Mouse (Mus musculus) forebrain, embryonic 16.5 days (tissue): ENCODE data around the gene Adprhl1. TPM values are rescaled to one million over a fixed set of nuclear protein-coding genes. Genes with fewer than 3 reads are reported as not detected.
A peak's percentile ranks its signal among the peaks of the same experiment; 100 is the strongest.

Experiments used
- ATAC-seq: fragments of 200-750 bp; cut with Nextera tagmentation; 2 replicates; pipeline ENCODE4 v1.8.0; 2017; ENCODE audit warnings: mild to moderate bottlenecking, moderate library complexity
- H3K27ac ChIP-seq: fragments of 300-500 bp; sonication (generic); 2 replicates; pipeline ENCODE4 v1.5.1; 2014; ENCODE audit warnings: low read length, control low read depth
- H3K27me3 ChIP-seq: fragments of 300-500 bp; sonication (generic); replicated peaks from 2 replicates; pipeline ENCODE4 v1.6.1; 2014; ENCODE audit warnings: low read length; ENCODE audit not compliant: control insufficient read depth, insufficient read depth
- H3K36me3 ChIP-seq: fragments of 300-500 bp; sonication (generic); 2 replicates; pipeline ENCODE4 v1.6.1; 2014; ENCODE audit not compliant: control insufficient read depth, insufficient read depth
- H3K4me1 ChIP-seq: fragments of 300-500 bp; sonication (generic); replicated peaks from 2 replicates; pipeline ENCODE4 v1.6.1; 2014; ENCODE audit warnings: low read length; ENCODE audit not compliant: control insufficient read depth, insufficient read depth
- H3K4me2 ChIP-seq: fragments of 300-500 bp; sonication (generic); 2 replicates; pipeline ENCODE4 v1.6.1; 2014; ENCODE audit warnings: mild to moderate bottlenecking, low read length, control low read depth
- H3K4me3 ChIP-seq: fragments of 300-500 bp; sonication (generic); replicated peaks from 2 replicates; pipeline ENCODE4 v1.5.1; 2014; ENCODE audit warnings: mild to moderate bottlenecking, low read length, control low read depth
- H3K9ac ChIP-seq: fragments of 300-500 bp; sonication (generic); replicated peaks from 2 replicates; pipeline ENCODE4 v1.6.1; 2014; ENCODE audit warnings: low read depth, low read length, control low read depth
- H3K9me3 ChIP-seq: fragments of 300-500 bp; sonication (generic); 2 replicates; pipeline ENCODE4 v1.6.1; 2016; ENCODE audit warnings: low read length; ENCODE audit not compliant: control insufficient read depth
- WGBS: fragments of 180-500 bp; shearing (Covaris S2); extraction: QIAGEN DNeasy Blood & Tissue Kit; methylation state at CpG from one replicate; pipeline ENCODE4 v1.1.7; 2014; 5-methylcytosine and 5-hydroxymethylcytosine counted together
- polyA plus RNA-seq: library from polyadenylated mRNA; unstranded; fragments of >200 nt; fragmentation: Nextera tagmentation; extraction: Ambion mirVana; gene quantifications from 2 replicates; pipeline ENCODE4 v1.2.1, GENCODE M21; 2015

Adprhl1 gene
- polyA plus RNA-seq, result not detected in 2 replicates

DNA sequence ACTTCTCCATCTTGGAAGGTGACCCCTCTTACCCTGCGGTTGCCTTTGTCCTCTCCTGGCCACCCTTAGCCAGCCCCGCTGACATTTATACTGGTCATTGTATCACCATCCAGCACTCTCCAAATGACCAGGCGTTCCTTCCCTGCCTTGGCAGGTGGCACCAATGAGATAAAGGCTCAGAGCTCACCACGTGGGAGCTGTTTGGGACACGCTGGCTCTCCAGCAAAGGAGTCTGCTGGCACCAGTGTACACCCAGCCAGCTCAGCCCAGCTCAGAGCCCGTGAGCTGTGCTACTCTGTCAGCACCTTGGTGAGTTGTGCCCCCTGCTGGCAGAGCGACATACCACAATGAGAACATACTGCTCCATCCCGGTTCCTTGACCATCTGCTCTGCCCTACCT, at the start of gene Adprhl1:
Adprhl1 (minus strand) TSS at position 144 of the 400 bp plus-strand sequence.
- Histone ChIP-seq H3K36me3 (peaks cover 10% of the 10 kb centered on the region), H3K27me3 (no peaks in the 10 kb centered on the region), H3K4me3 (no peak within 1 kb of the TSS), H3K9ac (no peak within 1 kb of the TSS), H3K9me3 (no peaks in the 10 kb centered on the region), H3K4me2 (no peak within 1 kb of the TSS), H3K4me1 (no peaks in the 10 kb centered on the region), H3K27ac (no peak within 1 kb of the TSS)
- peak; percentile 63 for ATAC-seq
- 35% methylated on average over 8 of the region's 8 CpGs for WGBS

DNA sequence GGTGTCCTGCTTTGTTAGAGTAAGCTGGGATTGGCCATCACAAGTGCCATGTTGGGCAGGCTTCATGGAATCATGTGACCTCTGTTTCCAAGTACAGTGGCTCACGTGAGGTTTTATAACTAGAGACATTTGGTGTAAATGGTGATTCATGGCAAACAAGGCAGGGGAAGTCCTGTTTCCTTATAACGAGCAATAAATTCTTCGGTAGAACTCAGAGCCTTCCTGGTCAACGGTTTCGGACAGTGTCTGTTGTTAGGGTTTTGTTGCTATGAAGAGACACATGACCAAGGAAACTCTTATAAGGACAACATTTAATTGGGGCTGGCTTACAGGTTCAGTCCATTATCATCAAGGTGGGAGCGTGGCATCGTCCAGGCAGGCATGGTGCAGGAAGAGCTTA, 47.1 kb upstream of the Adprhl1 start:
- H3K27me3 ChIP-seq, result no peaks in the 10 kb centered on the region
- ATAC-seq, result no peak

DNA sequence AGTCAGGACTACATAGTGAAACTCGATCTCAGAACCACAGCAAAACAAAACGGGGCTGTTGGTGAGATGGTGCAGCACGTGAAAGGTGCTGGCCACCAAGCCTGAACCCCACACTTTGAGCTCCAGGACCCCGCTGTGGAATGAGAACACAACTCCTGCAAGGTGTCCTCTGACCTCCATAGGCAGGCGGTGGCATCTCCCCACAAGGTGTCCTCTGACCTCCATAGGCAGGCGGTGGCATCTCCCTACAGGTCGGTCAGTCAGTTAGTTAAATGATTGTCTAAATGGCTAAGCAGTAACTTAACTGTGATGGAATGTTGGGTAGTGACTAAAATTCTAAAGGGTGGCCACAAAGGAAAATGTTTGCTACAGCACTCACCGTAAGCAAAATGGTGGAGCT, 45.6 kb upstream of the Adprhl1 start:
- no peak for ATAC-seq
- H3K4me1 ChIP-seq, result no peaks in the 10 kb centered on the region
- no peaks in the 10 kb centered on the region for H3K9me3 ChIP-seq
- H3K27me3 ChIP-seq, result no peaks in the 10 kb centered on the region
- over 99% methylated on average over 8 of the region's 8 CpGs for WGBS
- no peak overlapping the region for H3K4me3 ChIP-seq
- H3K27ac ChIP-seq, result no peak overlapping the region
- H3K9ac ChIP-seq, result no peak overlapping the region
- H3K36me3 ChIP-seq, result peaks cover 41% of the 10 kb centered on the region
- H3K4me2 ChIP-seq, result no peak overlapping the region

More for the DNA sequence above, 47.1 kb upstream of the Adprhl1 start:
- Histone ChIP-seq H3K36me3 (peaks cover 41% of the 10 kb centered on the region), H3K9ac (no peak overlapping the region), H3K9me3 (no peaks in the 10 kb centered on the region), H3K4me1 (no peaks in the 10 kb centered on the region), H3K4me2 (no peak overlapping the region), H3K27ac (no peak overlapping the region), H3K4me3 (no peak overlapping the region)
- 93% methylated on average over 7 of the region's 7 CpGs for WGBS

DNA sequence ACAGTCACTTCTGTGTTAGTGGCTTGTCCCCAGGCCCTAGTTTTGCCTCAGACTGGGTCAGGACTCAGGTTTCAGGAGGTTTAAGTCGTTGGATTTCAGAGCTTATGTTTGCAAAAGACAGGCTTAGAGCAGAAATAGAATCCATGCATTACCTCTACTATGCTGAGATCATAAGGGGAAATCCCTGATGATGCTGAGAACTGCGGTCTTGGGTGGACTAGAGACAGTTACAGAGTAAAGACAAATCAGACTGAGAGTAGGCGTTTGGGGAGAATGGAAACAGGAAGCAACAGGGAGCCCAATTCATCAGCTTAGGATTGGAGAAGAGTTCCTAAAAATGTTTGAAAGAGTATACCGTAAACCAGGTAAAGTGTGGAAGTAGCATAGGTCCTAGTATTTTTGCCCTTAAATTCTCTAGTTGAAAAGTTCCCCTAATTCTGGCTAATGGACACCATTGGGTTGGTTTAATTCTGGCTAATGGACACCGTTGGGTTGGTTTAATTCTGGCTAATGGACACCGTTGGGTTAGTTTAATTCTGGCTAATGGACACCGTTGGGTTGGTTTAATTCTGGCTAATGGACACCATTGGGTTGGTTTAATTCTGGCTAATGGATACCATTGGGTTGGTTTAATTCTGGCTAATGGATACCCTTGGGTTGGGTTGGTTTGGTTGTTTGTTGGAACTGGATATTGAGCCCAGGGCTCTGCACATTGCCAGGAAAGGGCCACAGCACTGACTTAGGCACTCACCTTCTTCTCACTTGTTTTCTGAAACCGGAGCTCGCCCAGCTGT, 39.9 kb upstream of the Adprhl1 start:
- H3K4me2 ChIP-seq, result no peak overlapping the region
- ATAC-seq, result no peak
- no peak overlapping the region for H3K9ac ChIP-seq
- H3K4me1 ChIP-seq, result peaks cover 5% of the 10 kb centered on the region
- H3K4me3 ChIP-seq, result no peak overlapping the region
- 96% methylated on average over 9 of the region's 9 CpGs for WGBS
- H3K36me3 ChIP-seq, result peaks cover 27% of the 10 kb centered on the region
- H3K27ac ChIP-seq, result no peak overlapping the region
- H3K9me3 ChIP-seq, result no peaks in the 10 kb centered on the region
- H3K27me3 ChIP-seq, result no peaks in the 10 kb centered on the region

DNA sequence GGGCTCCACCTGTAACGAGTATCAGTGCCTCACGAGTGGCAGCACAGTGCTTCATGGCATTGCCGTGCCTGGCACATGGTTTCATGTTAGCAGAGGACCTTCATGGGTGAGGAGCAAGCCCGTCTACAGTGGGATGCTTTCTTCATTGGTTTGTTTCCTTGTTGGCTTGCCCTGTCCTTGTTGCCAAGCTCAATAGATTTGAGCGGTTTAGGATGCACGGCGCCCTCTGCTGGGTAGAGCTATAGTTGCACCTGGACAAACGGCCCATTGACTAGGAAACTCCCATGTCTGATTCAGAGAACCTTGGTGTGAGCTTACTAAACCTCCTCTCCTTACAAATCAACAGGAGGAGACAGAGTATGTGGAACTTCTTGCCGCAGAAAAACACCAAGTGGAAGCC, 38.4 kb upstream of the Adprhl1 start:
- Histone ChIP-seq H3K4me2 (no peak overlapping the region), H3K9ac (no peak overlapping the region), H3K4me3 (no peak overlapping the region), H3K4me1 (peaks cover 10% of the 10 kb centered on the region), H3K27me3 (no peaks in the 10 kb centered on the region), H3K27ac (no peak overlapping the region), H3K36me3 (peaks cover 21% of the 10 kb centered on the region), H3K9me3 (no peaks in the 10 kb centered on the region)
- ATAC-seq, result no peak
- WGBS, result 26% methylated on average over 9 of the region's 9 CpGs

DNA sequence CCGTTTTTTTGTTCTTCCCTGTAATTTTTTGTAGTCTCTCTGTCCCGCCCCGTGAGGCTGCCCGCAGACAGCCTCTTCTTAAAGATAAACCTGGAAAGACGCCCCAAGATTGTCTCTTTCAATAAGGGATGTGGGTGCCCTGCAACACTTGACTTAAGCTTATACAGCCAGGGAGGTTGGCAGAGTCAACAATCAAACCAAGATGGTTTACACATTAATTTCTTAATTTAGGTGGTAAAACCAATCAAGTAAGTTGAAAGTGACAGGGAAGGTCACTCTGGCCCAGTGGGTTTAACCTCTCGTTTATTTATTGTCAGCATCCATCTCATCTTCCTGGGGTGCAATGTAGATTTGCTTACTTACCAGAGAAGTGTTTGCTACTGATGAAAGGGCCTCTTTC, 34.7 kb upstream of the Adprhl1 start:
- H3K4me1 ChIP-seq, result peaks cover 19% of the 10 kb centered on the region
- peak overlapping the region; percentile 75 for H3K4me2 ChIP-seq
- H3K27ac ChIP-seq, result no peak overlapping the region; the same call in 1 of the 2 replicates
- no peak for ATAC-seq
- peak overlapping the region; percentile 88 for H3K9ac ChIP-seq
- WGBS, result 4% methylated on average over 6 of the region's 6 CpGs
- H3K4me3 ChIP-seq, result peak overlapping the region; percentile 82
- no peaks in the 10 kb centered on the region for H3K27me3 ChIP-seq
- H3K36me3 ChIP-seq, result peaks cover 4% of the 10 kb centered on the region; the same call in 1 of the 2 replicates
- H3K9me3 ChIP-seq, result no peaks in the 10 kb centered on the region

DNA sequence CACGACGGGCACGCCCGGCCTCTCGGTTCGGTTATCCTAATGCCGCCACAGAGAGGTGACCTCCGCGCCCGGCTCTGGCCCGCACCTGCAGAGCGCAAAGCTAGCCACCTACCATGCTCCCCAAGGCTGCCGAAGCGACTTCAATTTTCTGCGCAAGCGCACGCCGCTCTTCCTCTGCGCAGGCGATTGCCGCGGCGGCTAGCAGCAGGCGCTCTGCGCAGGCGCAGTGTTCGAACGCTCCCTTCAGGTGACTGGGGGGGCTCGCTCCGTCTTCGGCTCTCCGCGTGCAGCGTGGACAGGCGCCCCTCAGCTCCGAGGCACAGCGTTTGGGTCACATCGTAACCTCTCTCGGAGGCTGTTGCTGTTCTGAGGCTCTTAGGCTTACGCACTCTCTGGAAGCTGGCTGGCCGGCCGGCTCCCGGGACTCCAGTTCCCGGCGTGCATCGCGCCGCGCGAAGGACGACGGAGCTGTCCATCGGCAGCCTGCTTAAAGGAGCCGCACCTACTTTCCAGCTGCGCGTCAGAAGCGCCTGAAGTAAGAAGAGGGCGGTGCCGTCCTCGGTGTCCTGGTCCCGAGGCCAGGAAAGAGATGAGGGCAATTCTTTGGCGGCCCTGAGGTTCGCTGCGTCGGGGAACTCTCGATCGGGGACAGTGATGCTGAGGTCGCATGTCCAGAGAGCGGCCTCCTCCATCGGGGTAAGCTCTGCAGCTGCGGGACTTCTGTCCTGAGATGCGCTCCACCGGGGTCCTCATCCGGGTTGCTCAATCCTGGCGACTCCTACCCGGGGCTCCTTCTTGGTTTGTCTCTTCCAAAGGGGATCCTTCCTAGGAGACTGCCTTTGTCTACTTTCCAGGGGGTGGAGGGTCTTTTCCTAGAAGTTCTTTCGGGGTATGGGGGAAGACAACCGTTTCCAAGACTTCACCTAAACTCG, 34.0 kb upstream of the Adprhl1 start, which contains the start of the genes Dcun1d2 and Tmco3:
Dcun1d2 (minus strand) TSS at position 440 of the 932 bp plus-strand sequence.
Tmco3 (plus strand) TSS at position 499 of the 932 bp plus-strand sequence.
- Histone ChIP-seq H3K9ac (peak within 1 kb of the TSS; percentile 88), H3K4me1 (peaks cover 19% of the 10 kb centered on the region), H3K36me3 (0 out of 2 replicates have a peak, but pooled peaks cover 4% of the 10 kb centered on the region), H3K27ac (peak within 1 kb of the TSS; percentile 88), H3K9me3 (no peaks in the 10 kb centered on the region), H3K4me3 (peak within 1 kb of the TSS; percentile 82), H3K4me2 (peak within 1 kb of the TSS; percentile 97), H3K27me3 (no peaks in the 10 kb centered on the region)
- ATAC-seq, result peak; percentile 95
- under 1% methylated on average over 76 of the region's 79 CpGs for WGBS

DNA sequence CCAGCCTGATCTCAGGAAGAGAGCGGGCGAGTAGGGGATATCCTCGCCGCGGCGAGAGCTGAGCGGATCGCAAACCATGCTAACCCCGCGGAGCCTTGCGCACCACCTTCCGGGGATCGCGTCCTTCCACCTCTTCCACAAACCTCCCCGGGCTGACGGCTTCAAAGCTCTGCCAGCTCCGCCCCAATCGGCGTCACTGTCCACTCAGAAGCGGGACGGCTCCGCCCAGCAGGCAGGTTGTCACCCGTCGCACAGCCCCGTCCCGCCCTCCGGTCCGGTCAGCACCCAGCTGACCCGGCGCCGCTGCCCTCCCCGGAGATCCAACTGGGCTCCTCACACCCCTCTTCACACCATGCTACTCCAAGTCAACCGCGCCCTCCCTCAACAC, 33.3 kb upstream of the Adprhl1 start:
- no peaks in the 10 kb centered on the region for H3K9me3 ChIP-seq
- peak overlapping the region; percentile 88 for H3K27ac ChIP-seq
- peak; percentile 65; the same call in 1 of the 2 replicates for ATAC-seq
- H3K4me1 ChIP-seq, result peaks cover 19% of the 10 kb centered on the region
- no peaks in the 10 kb centered on the region for H3K27me3 ChIP-seq
- H3K4me3 ChIP-seq, result peak overlapping the region; percentile 82
- peak overlapping the region; percentile 88 for H3K9ac ChIP-seq
- no peaks in the 10 kb centered on the region for H3K36me3 ChIP-seq
- 0% methylated on average over 31 of the region's 34 CpGs for WGBS
- peak overlapping the region; percentile 97 for H3K4me2 ChIP-seq

DNA sequence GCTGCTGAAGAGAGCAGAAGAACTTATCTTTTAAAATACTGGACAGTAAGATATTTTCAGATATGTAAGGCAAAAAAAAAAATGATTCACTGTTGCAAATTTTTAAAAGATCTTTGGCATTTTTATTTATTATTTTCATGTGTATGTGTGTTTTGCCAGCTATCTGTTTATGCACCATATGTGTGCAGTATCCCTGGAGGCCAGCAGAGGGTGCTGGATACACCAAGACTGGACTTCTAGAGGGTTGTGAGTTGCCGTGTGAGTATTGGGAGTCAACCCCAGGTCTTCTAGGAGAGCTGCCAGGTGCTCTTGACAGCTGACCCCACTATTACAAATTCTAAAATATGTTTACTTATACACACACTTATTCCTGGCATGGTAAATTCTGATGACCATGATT, 29.2 kb upstream of the Adprhl1 start:
- Histone ChIP-seq H3K4me2 (no peak overlapping the region), H3K27ac (no peak overlapping the region), H3K4me1 (peaks cover 10% of the 10 kb centered on the region), H3K9me3 (no peaks in the 10 kb centered on the region), H3K4me3 (no peak overlapping the region), H3K36me3 (0 out of 2 replicates have a peak, but pooled peaks cover 2% of the 10 kb centered on the region), H3K27me3 (no peaks in the 10 kb centered on the region), H3K9ac (no peak overlapping the region)
- no peak for ATAC-seq
- 86% methylated on average over 1 of the region's 1 CpGs for WGBS
